Mouse (Mus musculus) liver, embryonic 12.5 days (tissue): ENCODE data around the gene Cse1l. TPM values are rescaled to one million over a fixed set of nuclear protein-coding genes. Genes with fewer than 3 reads are reported as not detected.

ENCODE experiments used
- ATAC-seq: fragments of 200-750 bp; cut with Nextera tagmentation; 2 replicates; pipeline ENCODE4 v1.8.0; 2017; ENCODE audit warnings: moderate number of reproducible peaks, mild to moderate bottlenecking, moderate library complexity
- H3K27ac ChIP-seq: fragments of 300-500 bp; sonication (generic); 2 replicates; pipeline ENCODE4 v1.5.1; 2016; ENCODE audit warnings: mild to moderate bottlenecking
- H3K27me3 ChIP-seq: fragments of 300-500 bp; sonication (generic); replicated peaks from 2 replicates; pipeline ENCODE4 v1.6.1; 2016; ENCODE audit warnings: mild to moderate bottlenecking, moderate library complexity
- H3K36me3 ChIP-seq: fragments of 300-500 bp; sonication (generic); 2 replicates; pipeline ENCODE4 v1.6.1; 2016; ENCODE audit warnings: mild to moderate bottlenecking, moderate library complexity
- H3K4me1 ChIP-seq: fragments of 300-500 bp; sonication (generic); 2 replicates; pipeline ENCODE4 v1.6.1; 2016
- H3K4me2 ChIP-seq: fragments of 300-500 bp; sonication (generic); 2 replicates; pipeline ENCODE4 v1.6.1; 2016; ENCODE audit warnings: mild to moderate bottlenecking, moderate library complexity
- H3K4me3 ChIP-seq: fragments of 300-500 bp; sonication (generic); 2 replicates; pipeline ENCODE4 v1.5.1; 2016; ENCODE audit warnings: mild to moderate bottlenecking, moderate library complexity
- H3K9ac ChIP-seq: fragments of 300-500 bp; sonication (generic); 2 replicates; pipeline ENCODE4 v1.6.1; 2016; ENCODE audit warnings: mild to moderate bottlenecking, moderate library complexity
- H3K9me3 ChIP-seq: fragments of 300-500 bp; sonication (generic); replicated peaks from 2 replicates; pipeline ENCODE4 v1.6.1; 2016; ENCODE audit warnings: mild to moderate bottlenecking, moderate library complexity
- WGBS: fragments of 180-500 bp; shearing (Covaris S2); methylation state at CpG from one replicate; pipeline ENCODE4 v1.1.7; 2016; ENCODE audit not compliant: insufficient replicate concordance; 5-methylcytosine and 5-hydroxymethylcytosine counted together
- polyA plus RNA-seq: library from polyadenylated mRNA; unstranded; fragments of >200 nt; fragmentation: Nextera tagmentation; extraction: Ambion mirVana; gene quantifications from 2 replicates; pipeline ENCODE4 v1.2.1, GENCODE M21; 2016

The Cse1l gene
- polyA plus RNA-seq, 1 experiment from 2014 or later, result 108 TPM

- Histone ChIP-seq H3K27me3 (no peaks in the 10 kb centered on the region), H3K4me1 (no peaks in the 10 kb centered on the region), H3K36me3 (peaks cover 63% of the 10 kb centered on the region), H3K4me3 (no peak overlapping the region), H3K9ac (no peak overlapping the region), H3K4me2 (no peak overlapping the region), H3K27ac (no peak overlapping the region), H3K9me3 (no peaks in the 10 kb centered on the region)
- 70% methylated on average over 10 of the region's 10 CpGs for WGBS
- ATAC-seq, result no peak
Measured at GRCm38 (mm10) chr2:166885619-166886018, 20.2 kb upstream of the Cse1l start.

DNA sequence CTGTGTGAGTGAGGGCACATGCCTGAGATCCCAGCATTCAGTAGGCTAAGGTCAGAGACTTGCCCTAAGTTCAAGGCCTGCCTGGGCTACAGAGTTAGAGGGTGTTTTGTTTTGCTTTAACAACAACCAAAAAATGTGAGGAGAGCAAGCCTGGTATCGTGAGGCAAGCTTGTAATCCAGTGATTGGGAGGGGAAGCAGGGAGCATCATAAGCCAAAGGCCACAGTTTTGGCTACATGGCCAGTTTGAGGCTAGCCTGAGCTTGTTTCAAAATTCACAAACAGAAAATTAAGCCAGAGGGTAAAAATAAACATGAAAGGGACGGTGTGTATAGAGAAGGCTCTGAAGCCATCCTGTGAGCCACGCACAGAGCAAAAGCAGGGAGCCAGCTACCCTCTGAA is 19.6 kb upstream of the Cse1l start:
- no peak overlapping the region for H3K9ac ChIP-seq
- no peaks in the 10 kb centered on the region for H3K27me3 ChIP-seq
- no peak for ATAC-seq
- no peaks in the 10 kb centered on the region for H3K9me3 ChIP-seq
- no peak overlapping the region for H3K4me2 ChIP-seq
- 83% methylated on average over 3 of the region's 3 CpGs for WGBS
- peaks cover 61% of the 10 kb centered on the region for H3K36me3 ChIP-seq
- H3K27ac ChIP-seq, result no peak overlapping the region
- H3K4me3 ChIP-seq, result no peak overlapping the region
- no peaks in the 10 kb centered on the region for H3K4me1 ChIP-seq

GRCm38 (mm10) chr2:166887816-166888215 is 18.0 kb upstream of the Cse1l start:
- ATAC-seq, result no peak
- peaks cover 61% of the 10 kb centered on the region for H3K36me3 ChIP-seq
- H3K4me2 ChIP-seq, result no peak overlapping the region
- 51% methylated on average over 11 of the region's 11 CpGs for WGBS
- H3K9me3 ChIP-seq, result no peaks in the 10 kb centered on the region
- no peak overlapping the region for H3K27ac ChIP-seq
- no peaks in the 10 kb centered on the region for H3K4me1 ChIP-seq
- no peak overlapping the region for H3K4me3 ChIP-seq
- no peak overlapping the region for H3K9ac ChIP-seq
- no peaks in the 10 kb centered on the region for H3K27me3 ChIP-seq

DNA sequence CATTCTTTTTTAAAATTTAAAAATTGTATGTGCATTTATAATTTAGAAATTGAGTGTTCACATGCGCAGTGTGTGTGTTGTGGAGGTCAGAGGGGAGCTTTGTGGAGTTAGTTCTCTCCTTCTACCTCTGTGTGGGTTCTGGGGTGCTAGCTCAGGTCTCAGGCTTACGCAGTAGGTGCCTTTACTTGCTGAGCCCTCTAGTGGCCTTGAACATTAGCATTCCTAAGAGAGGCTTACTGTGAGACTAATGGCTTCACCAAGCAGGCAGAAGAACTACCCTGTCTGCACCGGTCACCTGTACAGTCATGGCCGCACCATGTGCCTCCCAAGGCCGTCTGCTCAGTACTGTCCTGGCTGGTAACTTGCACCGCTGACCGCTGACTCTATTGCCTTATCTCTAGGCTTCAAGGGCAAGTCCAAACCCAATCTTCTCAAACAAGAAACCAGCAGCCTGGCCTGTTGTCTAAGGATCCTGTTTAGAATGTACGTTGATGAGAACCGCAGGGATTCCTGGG is 14.4 kb upstream of the Cse1l start:
- H3K27ac ChIP-seq, result no peak overlapping the region
- H3K4me3 ChIP-seq, result no peak overlapping the region
- no peak overlapping the region for H3K9ac ChIP-seq
- H3K36me3 ChIP-seq, result peaks cover 65% of the 10 kb centered on the region
- H3K4me2 ChIP-seq, result no peak overlapping the region
- no peaks in the 10 kb centered on the region for H3K27me3 ChIP-seq
- no peaks in the 10 kb centered on the region for H3K9me3 ChIP-seq
- 81% methylated on average over 9 of the region's 9 CpGs for WGBS
- no peak for ATAC-seq
- H3K4me1 ChIP-seq, result no peaks in the 10 kb centered on the region

GRCm38 (mm10) chr2:166892158-166892680 is 13.6 kb upstream of the Cse1l start:
- no peak overlapping the region for H3K9ac ChIP-seq
- no peak for ATAC-seq
- H3K36me3 ChIP-seq, result peaks cover 68% of the 10 kb centered on the region
- H3K4me3 ChIP-seq, result no peak overlapping the region
- H3K4me1 ChIP-seq, result no peaks in the 10 kb centered on the region
- no peak overlapping the region for H3K4me2 ChIP-seq
- H3K27me3 ChIP-seq, result no peaks in the 10 kb centered on the region
- WGBS, result 86% methylated on average over 8 of the region's 8 CpGs
- H3K9me3 ChIP-seq, result no peaks in the 10 kb centered on the region
- H3K27ac ChIP-seq, result no peak overlapping the region

DNA sequence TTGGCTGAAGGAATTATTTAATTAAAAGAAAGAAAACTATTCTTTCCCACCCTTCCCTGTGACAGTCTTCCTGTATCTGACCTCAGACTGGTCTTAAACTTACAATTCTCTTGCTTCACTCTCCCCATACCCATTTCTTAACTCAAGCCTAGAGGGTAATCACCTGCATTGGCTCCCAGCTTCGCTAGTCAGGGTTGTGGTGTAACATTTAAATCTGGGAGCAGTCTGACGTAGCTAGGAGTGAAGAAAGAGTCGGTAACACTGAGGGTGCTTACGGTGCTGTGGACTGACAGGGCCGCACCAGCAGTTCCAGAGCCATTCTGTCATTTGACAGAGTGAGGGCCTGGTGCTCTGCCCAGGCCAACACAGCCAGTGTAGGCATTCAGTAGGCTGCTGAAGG is 12.8 kb upstream of the Cse1l start:
- 87% methylated on average over 5 of the region's 5 CpGs for WGBS
- no peaks in the 10 kb centered on the region for H3K9me3 ChIP-seq
- no peak for ATAC-seq
- peaks cover 71% of the 10 kb centered on the region for H3K36me3 ChIP-seq
- H3K4me3 ChIP-seq, result no peak overlapping the region
- H3K4me2 ChIP-seq, result no peak overlapping the region
- no peak overlapping the region for H3K9ac ChIP-seq
- H3K27me3 ChIP-seq, result no peaks in the 10 kb centered on the region
- no peak overlapping the region for H3K27ac ChIP-seq
- no peaks in the 10 kb centered on the region for H3K4me1 ChIP-seq

DNA sequence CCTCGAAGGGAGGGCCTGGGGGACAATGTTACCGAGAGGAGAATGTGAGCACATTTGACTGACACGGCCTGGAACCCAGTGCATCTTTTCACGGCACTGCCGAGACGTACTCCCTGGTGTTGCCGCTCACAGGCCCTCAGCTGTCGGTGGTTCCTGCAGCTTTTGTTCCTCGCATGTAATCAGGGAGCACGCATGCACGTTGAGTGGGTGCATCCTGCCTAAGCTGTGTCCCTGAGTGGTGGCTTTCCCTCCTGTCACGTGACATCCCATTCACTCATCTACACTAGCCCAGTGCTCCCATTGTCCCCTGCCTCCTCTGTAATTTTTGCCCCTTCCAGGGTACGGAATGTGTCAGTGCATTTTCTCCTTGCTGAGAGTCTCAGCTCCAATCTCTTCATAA is 9.5 kb upstream of the Cse1l start:
- Histone ChIP-seq H3K9ac (no peak overlapping the region), H3K4me1 (peaks cover 5% of the 10 kb centered on the region), H3K4me2 (no peak overlapping the region), H3K4me3 (no peak overlapping the region), H3K27ac (no peak overlapping the region), H3K36me3 (peaks cover 57% of the 10 kb centered on the region), H3K27me3 (no peaks in the 10 kb centered on the region), H3K9me3 (no peaks in the 10 kb centered on the region)
- WGBS, result 84% methylated on average over 13 of the region's 13 CpGs
- ATAC-seq, result no peak

GRCm38 (mm10) chr2:166896974-166897373 is 8.9 kb upstream of the Cse1l start:
- WGBS, result 79% methylated on average over 12 of the region's 12 CpGs
- H3K36me3 ChIP-seq, result peaks cover 54% of the 10 kb centered on the region
- H3K27me3 ChIP-seq, result no peaks in the 10 kb centered on the region
- H3K4me3 ChIP-seq, result no peak overlapping the region
- ATAC-seq, result no peak
- no peak overlapping the region for H3K27ac ChIP-seq
- H3K9me3 ChIP-seq, result no peaks in the 10 kb centered on the region
- no peak overlapping the region for H3K4me2 ChIP-seq
- peaks cover 5% of the 10 kb centered on the region for H3K4me1 ChIP-seq
- H3K9ac ChIP-seq, result no peak overlapping the region

GRCm38 (mm10) chr2:166899161-166899560 is 6.7 kb upstream of the Cse1l start:
- WGBS, result 69% methylated on average over 2 of the region's 2 CpGs
- no peak for ATAC-seq
- no peak overlapping the region for H3K4me3 ChIP-seq

DNA sequence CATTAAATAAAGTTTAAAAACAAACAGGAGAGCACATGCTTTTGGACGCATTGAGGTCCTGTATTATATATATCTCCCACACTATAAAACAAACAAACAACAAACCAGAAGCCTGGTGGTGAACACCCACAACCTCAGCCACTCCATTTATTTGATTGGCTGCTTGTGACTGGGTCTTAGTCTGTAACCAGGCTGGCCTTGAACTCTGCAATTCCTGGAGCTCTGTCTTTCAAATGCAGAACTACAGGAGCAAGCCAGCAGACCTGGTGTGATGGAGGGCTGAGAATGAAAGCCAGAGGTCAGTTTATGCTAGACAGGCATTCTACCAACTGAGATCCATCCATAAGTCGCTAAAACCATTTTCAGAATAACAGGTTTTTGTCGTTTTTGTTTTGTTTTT is 6.1 kb upstream of the Cse1l start:
- Histone ChIP-seq H3K4me2 (no peak overlapping the region), H3K9me3 (no peaks in the 10 kb centered on the region), H3K27ac (no peak overlapping the region), H3K4me3 (no peak overlapping the region), H3K4me1 (peaks cover 13% of the 10 kb centered on the region), H3K36me3 (peaks cover 26% of the 10 kb centered on the region), H3K27me3 (no peaks in the 10 kb centered on the region), H3K9ac (no peak overlapping the region)
- no peak for ATAC-seq
- WGBS, result 57% methylated on average over 3 of the region's 3 CpGs

More at GRCm38 (mm10) chr2:166899161-166899560, 6.7 kb upstream of the Cse1l start:
- no peak overlapping the region for H3K27ac ChIP-seq
- peaks cover 32% of the 10 kb centered on the region for H3K36me3 ChIP-seq
- peaks cover 13% of the 10 kb centered on the region for H3K4me1 ChIP-seq
- H3K9ac ChIP-seq, result no peak overlapping the region
- no peak overlapping the region for H3K4me2 ChIP-seq
- no peaks in the 10 kb centered on the region for H3K27me3 ChIP-seq
- no peaks in the 10 kb centered on the region for H3K9me3 ChIP-seq

DNA sequence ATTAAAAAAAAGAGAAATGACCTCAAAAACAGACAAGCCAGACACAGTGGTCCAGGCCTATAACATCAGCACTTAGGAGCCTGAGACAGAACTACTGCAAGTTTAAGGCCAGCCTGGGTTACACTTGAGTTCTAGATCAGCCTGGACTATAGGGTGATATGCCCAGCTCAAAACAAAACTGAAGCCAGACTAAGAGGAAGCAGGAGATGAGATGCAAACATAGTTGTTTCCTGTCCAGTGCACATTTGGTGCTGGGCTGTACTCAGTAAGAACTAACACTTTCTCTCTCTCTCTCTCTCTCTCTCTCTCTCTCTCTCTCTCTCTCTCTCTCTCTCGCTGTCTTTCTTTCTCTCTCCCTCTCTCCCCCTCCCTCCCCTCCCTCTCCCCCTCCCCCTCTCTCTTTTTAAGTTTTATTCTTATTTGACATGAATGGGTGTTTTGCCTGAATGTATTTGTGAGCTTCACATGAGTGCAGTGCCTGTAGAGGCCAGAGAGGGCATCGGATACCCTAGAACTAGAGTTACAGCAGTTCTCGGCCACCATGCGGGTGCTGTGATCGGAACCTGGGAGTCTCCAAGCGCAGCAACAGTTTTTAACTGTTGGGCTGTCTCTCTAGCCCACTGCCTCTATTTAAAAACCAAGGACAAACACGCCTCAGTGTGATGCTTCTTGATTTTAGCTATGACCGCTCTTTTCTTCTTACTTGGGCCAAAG is 4.9 kb upstream of the Cse1l start:
- H3K4me1 ChIP-seq, result peaks cover 19% of the 10 kb centered on the region
- no peak overlapping the region for H3K27ac ChIP-seq
- no peak overlapping the region for H3K9ac ChIP-seq
- 77% methylated on average over 8 of the region's 8 CpGs for WGBS
- no peak for ATAC-seq
- H3K9me3 ChIP-seq, result no peaks in the 10 kb centered on the region
- no peaks in the 10 kb centered on the region for H3K27me3 ChIP-seq
- peaks cover 15% of the 10 kb centered on the region for H3K36me3 ChIP-seq
- H3K4me3 ChIP-seq, result no peak overlapping the region
- no peak overlapping the region for H3K4me2 ChIP-seq

DNA sequence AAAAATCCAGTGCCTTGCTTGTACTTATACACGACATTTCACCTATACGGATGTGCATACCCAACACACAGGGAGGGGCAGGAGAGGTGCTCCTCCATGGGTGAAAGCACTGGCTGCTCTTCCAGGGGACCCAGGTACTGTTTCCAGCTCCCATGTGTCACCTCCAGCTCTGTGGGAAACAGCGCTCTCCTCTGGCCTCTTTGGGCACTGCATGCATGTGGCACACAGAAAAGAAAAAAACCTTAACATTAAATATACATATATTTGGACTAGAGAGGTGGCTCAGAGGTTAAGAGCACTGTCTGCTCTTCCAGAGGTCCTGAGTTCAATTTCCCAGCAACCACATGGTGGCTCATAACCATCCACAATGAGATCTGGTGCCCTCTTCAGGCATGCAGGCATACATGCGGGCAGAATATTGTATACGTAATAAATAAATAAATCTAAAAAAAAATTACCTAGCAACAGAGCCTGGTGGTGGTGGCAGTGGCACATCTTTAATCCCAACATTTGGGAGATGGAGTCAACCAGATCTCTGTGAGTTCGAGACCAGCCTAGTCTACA is 2.0 kb upstream of the Cse1l start:
- peaks cover 29% of the 10 kb centered on the region for H3K4me1 ChIP-seq
- H3K27me3 ChIP-seq, result no peaks in the 10 kb centered on the region
- no peak for ATAC-seq
- H3K4me3 ChIP-seq, result no peak overlapping the region
- H3K36me3 ChIP-seq, result peaks cover 13% of the 10 kb centered on the region
- 85% methylated on average over 6 of the region's 6 CpGs for WGBS
- H3K4me2 ChIP-seq, result no peak overlapping the region
- H3K9me3 ChIP-seq, result no peaks in the 10 kb centered on the region
- H3K9ac ChIP-seq, result no peak overlapping the region
- H3K27ac ChIP-seq, result no peak overlapping the region
